Mouse (Mus musculus) frontal cortex, postnatal 10 days (tissue): Measurements from ENCODE around the gene Igdcc3.
A peak's percentile ranks its signal among the peaks of the same experiment; 100 is the strongest.

Experiments used
- DNase-seq, 2 experiments: peaks; one replicate each; pipeline ENCODE4 v3.0.0; 2022; ENCODE audit warnings: low spot score in 2 of 2, mixed read lengths in 1 of 2

Gene Igdcc3

DNA sequence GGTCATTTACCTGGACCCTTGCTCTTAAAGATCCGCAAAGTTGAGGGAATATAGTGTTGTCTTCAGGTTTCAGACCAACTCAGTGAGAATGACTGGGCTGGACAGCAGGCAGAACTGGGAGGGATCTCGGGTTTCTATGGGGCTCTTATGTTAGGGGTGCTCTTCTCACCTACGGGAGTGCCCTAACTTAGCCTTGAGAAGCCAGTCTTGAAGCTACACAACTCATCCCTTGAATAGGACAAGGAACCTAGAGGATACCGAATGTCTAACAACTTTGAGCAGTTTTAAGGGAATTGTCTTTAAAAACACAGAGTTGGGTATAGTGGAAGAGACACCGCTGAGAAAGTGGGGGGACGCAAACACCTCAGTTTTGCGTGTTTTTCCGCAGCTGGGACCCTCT lies 498 bp upstream of the Igdcc3 start:
- no peak for DNase-seq

- DNase-seq = peak in 1 of 2 experiments; percentile 48
Measured at GRCm38 (mm10) chr9:65141306-65141975, 452 bp downstream of the Igdcc3 start.

DNA sequence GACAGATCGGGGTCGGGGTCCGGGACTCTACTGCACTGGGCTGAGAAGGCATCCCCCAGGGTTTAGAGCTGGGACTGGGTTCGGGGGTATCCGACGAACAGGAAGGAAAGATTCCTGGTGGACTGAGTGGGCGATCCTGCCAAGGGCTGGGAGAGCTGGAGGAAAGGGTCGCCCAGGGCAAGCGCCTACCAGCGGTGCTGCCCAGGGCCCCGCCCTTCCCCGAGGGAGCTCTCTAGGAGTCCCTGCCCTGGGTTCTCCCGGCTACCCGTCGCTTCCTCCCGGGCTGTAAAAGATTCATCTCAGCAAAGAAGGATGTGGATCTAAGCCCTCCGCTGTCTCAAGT lies 958 bp downstream of the Igdcc3 start:
- DNase-seq = no peak

- no peak for DNase-seq
Measured at GRCm38 (mm10) chr9:65142399-65142798, 1.4 kb downstream of the Igdcc3 start.

DNA sequence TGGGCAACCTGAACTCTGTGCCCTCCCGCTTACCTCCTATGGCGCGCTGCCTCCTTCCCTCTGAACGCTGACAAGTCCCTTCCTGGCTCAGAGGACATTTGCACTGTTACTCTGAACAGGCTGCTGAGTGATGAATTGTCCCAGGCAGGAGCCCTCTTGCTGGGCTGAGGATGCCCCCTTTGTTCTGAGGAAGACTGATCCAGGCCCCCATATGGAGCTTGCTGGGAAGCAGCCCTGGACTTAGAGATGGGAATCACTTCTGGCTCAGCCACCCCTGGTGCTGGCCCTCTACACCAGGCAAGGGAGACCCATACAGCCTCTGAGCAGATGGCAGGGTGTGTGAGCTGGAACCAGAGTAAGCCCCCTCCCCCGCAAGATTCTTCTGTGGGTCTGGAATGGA lies 5.0 kb downstream of the Igdcc3 start:
- DNase-seq = no peak

DNA sequence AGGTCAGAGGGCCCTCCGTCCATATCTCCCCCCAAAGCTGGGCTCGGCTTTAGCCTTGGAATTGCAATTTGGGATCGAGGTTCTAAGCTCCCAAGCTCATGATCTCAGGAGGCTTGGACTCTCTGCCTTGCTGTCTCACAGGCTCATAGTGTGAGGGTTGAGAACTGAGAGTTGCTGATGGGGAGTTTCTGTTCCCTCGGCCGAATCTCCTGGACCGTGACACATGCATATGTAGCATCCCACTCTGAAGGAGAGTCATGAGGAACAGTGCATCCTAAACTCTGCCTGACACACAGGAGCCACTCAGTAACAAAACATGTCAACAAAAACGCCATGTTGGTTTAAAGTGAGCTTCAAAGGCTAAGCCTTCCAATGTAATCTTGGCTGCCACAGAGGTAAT lies 7.5 kb downstream of the Igdcc3 start:
- no peak for DNase-seq

DNA sequence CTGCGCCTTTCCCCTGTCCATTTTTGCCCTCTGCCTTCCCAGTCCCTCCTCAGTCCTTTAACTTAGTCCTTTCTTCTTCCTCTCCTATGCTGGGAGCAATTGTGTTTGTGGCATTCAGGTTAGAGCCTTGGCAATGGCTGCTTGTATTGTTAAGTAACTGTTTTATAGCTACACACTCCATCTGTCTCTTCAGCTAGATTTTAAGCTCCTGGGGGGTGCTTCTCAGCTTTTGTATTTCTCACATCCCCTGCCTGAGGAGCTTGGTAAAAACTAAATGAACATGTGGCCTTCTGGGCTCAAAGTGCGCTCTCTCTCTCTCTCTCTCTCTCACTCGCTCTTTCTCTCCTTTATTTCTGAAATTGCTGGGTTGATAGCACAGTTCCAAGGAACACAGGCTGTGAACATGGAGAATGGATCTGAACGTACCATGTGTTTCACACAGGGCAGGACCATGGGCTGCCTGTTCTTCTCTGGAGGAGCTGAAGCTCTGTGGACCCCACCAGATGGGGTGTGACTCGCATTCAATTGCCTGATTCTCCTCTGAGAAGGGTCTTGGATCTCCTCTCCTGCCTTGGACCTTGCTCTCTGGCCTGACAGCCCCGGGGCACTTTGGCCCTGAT lies 11.8 kb downstream of the Igdcc3 start:
- DNase-seq = no peak

DNA sequence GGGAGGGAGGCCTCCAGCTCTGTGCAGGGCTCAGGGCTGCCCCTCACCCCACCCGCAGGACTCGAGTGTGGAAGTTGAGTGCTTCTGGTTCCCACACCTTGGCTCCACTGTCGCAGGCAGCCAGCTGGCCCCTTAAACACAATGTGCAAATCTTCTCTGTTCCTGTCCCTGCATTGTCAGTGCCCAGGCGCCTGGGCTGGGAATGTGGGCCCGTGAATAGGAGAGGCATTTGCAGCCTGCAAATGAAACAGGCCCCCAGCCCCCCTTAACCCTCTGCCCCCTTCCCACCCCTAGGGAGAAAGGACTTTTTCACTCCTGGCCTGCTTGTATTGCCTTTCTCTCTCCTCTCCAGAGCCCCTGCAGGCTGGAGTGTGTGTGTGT lies 12.3 kb downstream of the Igdcc3 start:
- no peak for DNase-seq

DNA sequence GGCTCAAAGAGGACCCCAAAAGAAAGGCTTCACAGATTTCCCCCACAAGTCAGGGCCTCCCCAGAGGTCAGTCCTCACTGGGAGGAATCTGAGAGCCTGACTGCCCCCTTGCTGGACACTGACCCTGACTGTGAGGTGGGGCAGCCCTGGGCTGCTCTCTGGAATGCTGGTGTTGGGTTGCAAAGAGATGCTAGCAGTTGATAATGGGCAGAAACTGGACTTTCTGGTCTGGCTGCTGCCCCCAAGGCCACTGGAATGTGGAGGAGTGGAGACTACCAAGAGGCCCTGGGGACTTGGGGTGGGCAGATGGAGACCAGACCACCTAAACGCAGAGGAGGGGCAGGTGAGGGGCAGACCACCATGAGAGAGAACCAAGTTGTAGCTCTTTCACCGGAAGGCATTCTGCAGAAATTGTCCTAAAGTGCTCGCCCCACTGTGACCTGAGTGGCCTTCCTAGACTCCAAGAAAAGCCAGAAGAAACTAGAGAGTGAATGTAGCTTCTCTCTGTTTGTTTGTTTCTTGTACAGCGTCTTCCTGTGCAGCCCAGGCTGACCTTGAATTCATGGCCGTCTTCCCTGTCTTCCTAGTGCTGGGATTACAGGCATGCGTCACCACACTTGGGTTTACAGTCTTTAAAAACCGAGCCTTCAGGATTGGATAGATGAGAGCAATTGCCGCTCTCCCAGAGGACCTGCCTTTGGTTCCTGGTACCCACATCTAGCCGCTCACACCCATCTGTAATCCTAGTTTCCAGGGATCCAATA lies 13.9 kb downstream of the Igdcc3 start:
- DNase-seq = no peak

DNA sequence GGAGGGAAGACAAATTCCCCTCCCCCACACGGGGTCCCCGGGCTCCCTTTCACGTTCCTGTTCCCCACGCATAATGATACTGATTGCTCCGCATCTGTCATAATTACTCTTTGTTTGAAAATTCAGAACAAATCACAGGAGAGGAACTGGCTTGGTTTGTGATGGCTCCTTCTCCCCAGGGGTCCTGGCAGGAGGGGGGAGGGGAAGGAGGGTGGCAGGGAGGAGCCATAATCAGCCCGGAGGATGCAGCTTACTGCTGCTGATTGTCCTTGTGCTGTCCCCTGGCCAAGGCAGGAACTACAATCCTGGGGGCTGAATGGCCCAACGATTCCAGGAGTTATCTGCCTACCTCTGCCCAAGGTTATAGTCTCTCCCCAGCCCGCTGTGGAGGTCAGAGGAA lies 15.6 kb downstream of the Igdcc3 start:
- DNase-seq = no peak

GRCm38 (mm10) chr9:65157631-65158030 lies 16.6 kb downstream of the Igdcc3 start:
- DNase-seq = no peak

GRCm38 (mm10) chr9:65161188-65161587 lies 20.2 kb downstream of the Igdcc3 start:
- DNase-seq = no peak

- no peak for DNase-seq
Measured at GRCm38 (mm10) chr9:65161881-65162280, 20.9 kb downstream of the Igdcc3 start.

GRCm38 (mm10) chr9:65162711-65163639 lies 22.0 kb downstream of the Igdcc3 start:
- peak in 1 of 2 experiments; percentile 50 for DNase-seq

DNA sequence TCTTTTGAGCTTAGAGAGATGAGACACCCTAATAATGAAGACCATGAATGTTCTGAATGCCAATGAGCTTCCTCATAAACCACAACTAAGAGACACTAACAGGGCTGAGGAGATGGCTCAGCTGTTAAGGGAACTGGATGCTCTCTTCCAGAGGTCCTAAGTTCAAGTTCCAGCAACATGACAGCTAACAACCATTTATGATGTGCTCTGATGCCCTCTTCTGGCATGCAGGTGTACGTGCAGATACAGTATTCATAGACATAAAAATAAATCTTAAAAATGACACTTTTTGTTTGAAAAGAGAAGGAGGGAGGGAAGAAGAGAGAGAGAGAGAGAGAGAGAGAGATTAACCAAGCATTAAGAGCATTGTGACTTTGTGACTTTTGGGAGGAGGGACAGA lies 23.9 kb downstream of the Igdcc3 start:
- no peak for DNase-seq

DNA sequence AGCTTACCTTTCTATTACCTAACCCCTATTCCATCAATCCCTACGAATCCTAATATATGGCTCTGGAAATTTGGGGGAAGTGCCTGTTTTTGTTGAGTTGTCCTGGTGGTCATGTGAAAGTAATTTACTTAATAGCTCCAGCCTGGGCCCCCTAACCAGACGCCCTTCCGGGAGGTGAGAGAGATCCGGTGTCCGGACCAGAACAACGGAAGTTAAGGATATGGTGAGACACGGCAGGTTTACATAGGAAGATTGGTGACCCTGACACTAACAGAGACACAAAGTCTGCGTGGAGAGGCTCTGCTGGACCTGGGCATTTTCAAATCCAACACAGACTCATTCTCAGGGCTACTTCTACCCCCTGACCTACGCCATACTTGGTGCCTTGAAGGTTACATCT lies 25.4 kb downstream of the Igdcc3 start:
- no peak for DNase-seq

DNA sequence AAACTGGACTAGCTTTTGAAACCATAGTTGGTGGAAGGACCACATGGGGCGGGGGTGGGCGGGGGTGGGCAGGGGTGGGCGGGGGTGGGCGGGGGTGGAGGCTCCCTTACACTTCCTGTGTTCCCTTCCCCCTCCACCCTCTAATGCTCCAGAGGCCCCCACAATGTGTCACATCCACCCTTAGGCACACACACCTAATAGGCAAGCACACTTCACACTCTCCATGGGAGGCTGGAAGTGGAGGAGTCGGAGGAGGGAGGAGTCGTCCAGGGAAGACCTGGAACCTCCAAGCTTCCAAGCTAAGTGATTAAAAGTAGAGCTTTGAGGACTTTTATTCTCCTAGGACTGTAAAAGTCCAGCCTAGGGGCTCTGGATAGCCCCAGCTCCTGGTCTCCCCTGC lies 27.5 kb downstream of the Igdcc3 start:
- no peak for DNase-seq

DNA sequence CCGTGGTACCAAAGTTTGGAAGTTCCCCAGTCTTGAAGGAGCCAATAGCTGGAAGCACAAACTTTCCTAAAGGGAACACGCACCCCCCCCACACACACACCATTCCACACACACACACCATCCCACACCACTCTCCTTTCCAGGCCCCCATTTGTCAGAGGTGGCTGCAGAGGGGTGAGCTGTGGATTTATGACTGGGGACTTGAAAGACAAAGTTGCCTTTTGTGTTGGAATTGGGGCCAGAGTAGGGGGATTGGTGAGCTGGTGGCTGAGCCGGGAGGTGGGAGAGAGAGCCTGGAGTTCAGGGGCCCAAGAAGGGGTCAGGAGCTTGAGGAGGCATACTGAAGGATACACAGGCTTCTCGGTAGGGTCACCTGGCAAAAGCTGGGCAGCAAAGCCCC lies 28.0 kb downstream of the Igdcc3 start:
- no peak for DNase-seq

DNA sequence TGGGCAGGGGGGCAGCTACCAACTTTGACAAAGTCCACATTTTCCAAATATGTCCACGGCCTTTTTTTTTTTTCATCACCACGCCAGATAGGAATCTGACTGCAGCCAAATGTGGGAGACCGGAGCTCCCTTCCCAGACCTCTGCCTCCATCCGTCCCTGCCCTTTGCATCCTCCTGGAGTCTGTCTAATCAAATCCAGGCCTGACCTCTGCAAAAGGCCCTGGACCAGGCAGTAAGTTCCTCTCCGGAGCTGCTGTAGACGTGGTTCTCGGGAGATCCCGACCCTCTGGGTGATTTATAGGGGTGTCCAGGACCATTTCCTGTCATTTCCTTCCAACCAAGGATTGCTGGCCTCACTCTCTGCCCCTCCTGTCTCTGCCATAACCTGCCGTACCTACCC lies 31.7 kb downstream of the Igdcc3 start:
- no peak for DNase-seq

GRCm38 (mm10) chr9:65175234-65175938 lies 34.4 kb downstream of the Igdcc3 start:
- no peak for DNase-seq
